Mouse (Mus musculus): ENCODE results near the gene Tekt5. TPM values are rescaled to one million over a fixed set of nuclear protein-coding genes. Genes with fewer than 3 reads are reported as not detected.

Gene Tekt5
- polyA plus RNA-seq, 1 experiment from 2014 or later: 0.87 TPM

- no peak overlapping the region for H3K4me3 ChIP-seq
- no peak overlapping the region for H3K27ac ChIP-seq
- no peak overlapping the region for H3K9ac ChIP-seq
- no peak for ATAC-seq (replicated peaks; ENCODE audit: insufficient number of reproducible peaks, insufficient read depth, low FRiP score, low read depth)
- no peaks in the 10 kb centered on the region for H3K27me3 ChIP-seq
- peaks cover 9% of the 10 kb centered on the region for H3K4me1 ChIP-seq (replicated peaks)
- no peaks in the 10 kb centered on the region for H3K9me3 ChIP-seq (replicated peaks)
- no peaks in the 10 kb centered on the region for H3K36me3 ChIP-seq
- WGBS: 24% methylated on average over 1 of the region's 1 CpGs
- H3K4me2 ChIP-seq: no peak overlapping the region
Measured at GRCm38 (mm10) chr16:10377286-10377685, 18.0 kb downstream of the Tekt5 start.

- H3K9me3 ChIP-seq (replicated peaks): no peaks in the 10 kb centered on the region
- H3K4me1 ChIP-seq (replicated peaks): peaks cover 18% of the 10 kb centered on the region
- H3K27ac ChIP-seq: no peak overlapping the region
- no peaks in the 10 kb centered on the region for H3K36me3 ChIP-seq
- WGBS: 24% methylated on average over 13 of the region's 13 CpGs
- 0 out of 2 replicates have a peak overlapping the region, but pooled peaks have one; percentile 38 for H3K9ac ChIP-seq
- peak overlapping the region; percentile 25; the same call in 1 of the 2 replicates for H3K4me3 ChIP-seq
- peak; percentile 61 for ATAC-seq (replicated peaks; ENCODE audit: insufficient number of reproducible peaks, insufficient read depth, low FRiP score, low read depth)
- H3K27me3 ChIP-seq: no peaks in the 10 kb centered on the region
- peak overlapping the region; percentile 56 for H3K4me2 ChIP-seq
Measured at GRCm38 (mm10) chr16:10374254-10375011, 20.9 kb downstream of the Tekt5 start.

- WGBS: 66% methylated on average over 4 of the region's 4 CpGs
Measured at GRCm38 (mm10) chr16:10372372-10372771, 22.9 kb downstream of the Tekt5 start.

GRCm38 (mm10) chr16:10369996-10370395 is 25.3 kb downstream of the Tekt5 start:
- no peak overlapping the region for H3K9ac ChIP-seq
- no peaks in the 10 kb centered on the region for H3K9me3 ChIP-seq (replicated peaks)
- H3K27ac ChIP-seq: no peak overlapping the region
- no peak overlapping the region for H3K4me2 ChIP-seq
- H3K4me1 ChIP-seq (replicated peaks): peaks cover 26% of the 10 kb centered on the region
- no peaks in the 10 kb centered on the region for H3K36me3 ChIP-seq
- ATAC-seq (replicated peaks; ENCODE audit: insufficient number of reproducible peaks, insufficient read depth, low FRiP score, low read depth): no peak
- 78% methylated on average over 1 of the region's 1 CpGs for WGBS
- H3K27me3 ChIP-seq: no peaks in the 10 kb centered on the region
- no peak overlapping the region for H3K4me3 ChIP-seq

More at GRCm38 (mm10) chr16:10372372-10372771, 22.9 kb downstream of the Tekt5 start:
- H3K4me2 ChIP-seq: no peak overlapping the region
- no peaks in the 10 kb centered on the region for H3K36me3 ChIP-seq
- no peaks in the 10 kb centered on the region for H3K27me3 ChIP-seq
- H3K27ac ChIP-seq: no peak overlapping the region
- H3K9ac ChIP-seq: no peak overlapping the region
- no peak for ATAC-seq (replicated peaks; ENCODE audit: insufficient number of reproducible peaks, insufficient read depth, low FRiP score, low read depth)
- H3K4me1 ChIP-seq (replicated peaks): peaks cover 22% of the 10 kb centered on the region
- no peaks in the 10 kb centered on the region for H3K9me3 ChIP-seq (replicated peaks)
- H3K4me3 ChIP-seq: no peak overlapping the region

- Histone ChIP-seq H3K36me3 (no peaks in the 10 kb centered on the region), H3K4me2 (no peak overlapping the region), H3K9me3 (replicated peaks) (no peaks in the 10 kb centered on the region), H3K27ac (peak overlapping the region; percentile 19; the same call in 1 of the 2 replicates), H3K4me3 (no peak overlapping the region), H3K4me1 (replicated peaks) (peaks cover 23% of the 10 kb centered on the region), H3K9ac (no peak overlapping the region), H3K27me3 (no peaks in the 10 kb centered on the region)
- ATAC-seq (replicated peaks; ENCODE audit: insufficient number of reproducible peaks, insufficient read depth, low FRiP score, low read depth): no peak
- WGBS: 51% methylated on average over 3 of the region's 3 CpGs
Measured at GRCm38 (mm10) chr16:10369468-10369934, 25.8 kb downstream of the Tekt5 start.

GRCm38 (mm10) chr16:10366240-10367217 is 28.8 kb downstream of the Tekt5 start:
- Histone ChIP-seq H3K4me3 (no peak overlapping the region), H3K9me3 (replicated peaks) (no peaks in the 10 kb centered on the region), H3K27me3 (no peaks in the 10 kb centered on the region), H3K4me1 (replicated peaks) (peaks cover 20% of the 10 kb centered on the region), H3K27ac (peak overlapping the region; percentile 57), H3K9ac (peak overlapping the region; percentile 15; the same call in 1 of the 2 replicates), H3K36me3 (no peaks in the 10 kb centered on the region), H3K4me2 (no peak overlapping the region)
- peak; percentile 54 for ATAC-seq (replicated peaks; ENCODE audit: insufficient number of reproducible peaks, insufficient read depth, low FRiP score, low read depth)
- WGBS: 62% methylated on average over 14 of the region's 14 CpGs

GRCm38 (mm10) chr16:10365796-10366195 is 29.5 kb downstream of the Tekt5 start:
- ATAC-seq (replicated peaks; ENCODE audit: insufficient number of reproducible peaks, insufficient read depth, low FRiP score, low read depth): no peak
- Histone ChIP-seq H3K4me1 (replicated peaks) (peaks cover 20% of the 10 kb centered on the region), H3K4me2 (no peak overlapping the region), H3K9ac (no peak overlapping the region), H3K4me3 (no peak overlapping the region), H3K27ac (peak overlapping the region; percentile 57), H3K27me3 (no peaks in the 10 kb centered on the region), H3K36me3 (no peaks in the 10 kb centered on the region), H3K9me3 (replicated peaks) (no peaks in the 10 kb centered on the region)
- WGBS: 63% methylated on average over 4 of the region's 4 CpGs

GRCm38 (mm10) chr16:10363061-10363460 is 32.2 kb downstream of the Tekt5 start:
- 44% methylated on average over 1 of the region's 1 CpGs for WGBS

GRCm38 (mm10) chr16:10359241-10359640 is 36.0 kb downstream of the Tekt5 start:
- H3K4me1 ChIP-seq (replicated peaks): peaks cover 27% of the 10 kb centered on the region
- no peak for ATAC-seq (replicated peaks; ENCODE audit: insufficient number of reproducible peaks, insufficient read depth, low FRiP score, low read depth)

More at GRCm38 (mm10) chr16:10363061-10363460, 32.2 kb downstream of the Tekt5 start:
- Histone ChIP-seq H3K27me3 (no peaks in the 10 kb centered on the region), H3K36me3 (no peaks in the 10 kb centered on the region), H3K4me1 (replicated peaks) (peaks cover 9% of the 10 kb centered on the region), H3K4me2 (no peak overlapping the region), H3K27ac (no peak overlapping the region), H3K9me3 (replicated peaks) (no peaks in the 10 kb centered on the region), H3K9ac (no peak overlapping the region), H3K4me3 (no peak overlapping the region)
- no peak for ATAC-seq (replicated peaks; ENCODE audit: insufficient number of reproducible peaks, insufficient read depth, low FRiP score, low read depth)

GRCm38 (mm10) chr16:10358010-10358934 is 37.0 kb downstream of the Tekt5 start:
- no peak overlapping the region for H3K27ac ChIP-seq
- H3K4me3 ChIP-seq: no peak overlapping the region; the same call in 1 of the 2 replicates
- no peak overlapping the region for H3K9ac ChIP-seq
- no peaks in the 10 kb centered on the region for H3K9me3 ChIP-seq (replicated peaks)
- H3K4me2 ChIP-seq: peak overlapping the region; percentile 52
- no peaks in the 10 kb centered on the region for H3K27me3 ChIP-seq
- WGBS: 14% methylated on average over 29 of the region's 30 CpGs
- no peaks in the 10 kb centered on the region for H3K36me3 ChIP-seq
- H3K4me1 ChIP-seq (replicated peaks): peaks cover 29% of the 10 kb centered on the region
- peak; percentile 75; the same call in 1 of the 2 replicates for ATAC-seq (replicated peaks; ENCODE audit: insufficient number of reproducible peaks, insufficient read depth, low FRiP score, low read depth)

More at GRCm38 (mm10) chr16:10359241-10359640, 36.0 kb downstream of the Tekt5 start:
- no peak overlapping the region for H3K4me3 ChIP-seq
- no peak overlapping the region for H3K4me2 ChIP-seq
- H3K9me3 ChIP-seq (replicated peaks): no peaks in the 10 kb centered on the region
- no peak overlapping the region for H3K9ac ChIP-seq
- H3K36me3 ChIP-seq: no peaks in the 10 kb centered on the region
- 80% methylated on average over 6 of the region's 6 CpGs for WGBS
- no peak overlapping the region for H3K27ac ChIP-seq
- H3K27me3 ChIP-seq: no peaks in the 10 kb centered on the region
